Mouse (Mus musculus) kidney, embryonic 15.5 days (tissue): ENCODE data around the gene Pi4k2b. TPM values are rescaled to one million over a fixed set of nuclear protein-coding genes. Genes with fewer than 3 reads are reported as not detected.

Source experiments
- ATAC-seq: fragments of 200-750 bp; cut with Nextera tagmentation; replicated peaks from 2 replicates; pipeline ENCODE4 v1.8.0; 2017; ENCODE audit warnings: moderate TSS enrichment; ENCODE audit not compliant: low FRiP score
- H3K27ac ChIP-seq: fragments of 300-500 bp; sonication (generic); 2 replicates; pipeline ENCODE4 v1.5.1; 2015; ENCODE audit warnings: mild to moderate bottlenecking, inconsistent platforms
- H3K27me3 ChIP-seq: fragments of 300-500 bp; sonication (generic); 2 replicates; pipeline ENCODE4 v1.6.1; 2015; ENCODE audit warnings: inconsistent platforms
- H3K36me3 ChIP-seq: fragments of 300-500 bp; sonication (generic); 2 replicates; pipeline ENCODE4 v1.6.1; 2015; ENCODE audit warnings: inconsistent platforms
- H3K4me1 ChIP-seq: fragments of 300-500 bp; sonication (generic); 2 replicates; pipeline ENCODE4 v1.6.1; 2015; ENCODE audit warnings: inconsistent platforms
- H3K4me2 ChIP-seq: fragments of 300-500 bp; sonication (generic); 2 replicates; pipeline ENCODE4 v1.6.1; 2015; ENCODE audit warnings: moderate library complexity, mild to moderate bottlenecking, inconsistent platforms
- H3K4me3 ChIP-seq: fragments of 300-500 bp; sonication (generic); replicated peaks from 2 replicates; pipeline ENCODE4 v1.5.1; 2015; ENCODE audit warnings: mild to moderate bottlenecking, inconsistent platforms
- H3K9ac ChIP-seq: fragments of 300-500 bp; sonication (generic); 2 replicates; pipeline ENCODE4 v1.6.1; 2015; ENCODE audit warnings: mild to moderate bottlenecking, inconsistent platforms
- H3K9me3 ChIP-seq: fragments of 300-500 bp; sonication (generic); replicated peaks from 2 replicates; pipeline ENCODE4 v1.6.1; 2016; ENCODE audit warnings: inconsistent platforms
- WGBS: fragments of 180-500 bp; shearing (Covaris S2); methylation state at CpG from one replicate; pipeline ENCODE4 v1.1.7; 2015; ENCODE audit warnings: mixed read lengths; 5-methylcytosine and 5-hydroxymethylcytosine counted together
- polyA plus RNA-seq: library from polyadenylated mRNA; unstranded; fragments of >200 nt; fragmentation: Nextera tagmentation; extraction: Ambion mirVana; gene quantifications from 2 replicates; pipeline ENCODE4 v1.2.1, GENCODE M21; 2015

Gene Pi4k2b
- polyA plus RNA-seq, 1 experiment from 2014 or later: 22.4 TPM

GRCm38 (mm10) chr5:52818676-52819075, 77.3 kb downstream of the Pi4k2b start:
- H3K4me2 ChIP-seq: no peak overlapping the region
- H3K36me3 ChIP-seq: peaks cover 55% of the 10 kb centered on the region
- no peak overlapping the region for H3K27ac ChIP-seq
- no peak overlapping the region for H3K4me3 ChIP-seq
- H3K27me3 ChIP-seq: no peaks in the 10 kb centered on the region
- H3K4me1 ChIP-seq: no peaks in the 10 kb centered on the region
- no peak overlapping the region for H3K9ac ChIP-seq
- no peaks in the 10 kb centered on the region for H3K9me3 ChIP-seq
- 92% methylated on average over 7 of the region's 7 CpGs for WGBS
- ATAC-seq: no peak

Other genes with a start within 250 kb of the Pi4k2b start
- gene Lgi2, start 175.1 kb upstream of the Pi4k2b start, polyA plus RNA-seq: 3.5 and 4.6 TPM in 2 replicates
- gene Sepsecs, start 71.9 kb upstream of the Pi4k2b start, polyA plus RNA-seq: 9.0 and 10.1 TPM in 2 replicates
- 17.7 and 18.3 TPM in 2 replicates for gene Zcchc4, start 33.8 kb downstream of the Pi4k2b start, polyA plus RNA-seq
- gene Anapc4, start 92.4 kb downstream of the Pi4k2b start, polyA plus RNA-seq: 103 TPM in 2 replicates